Mouse (Mus musculus): ENCODE results near the gene Hoxa7. TPM values are rescaled to one million over a fixed set of nuclear protein-coding genes. Genes with fewer than 3 reads are reported as not detected.

Hoxa7 gene
- total and polyA plus RNA-seq, 3 experiments: 0.17 TPM; not detected in 2

GRCm38 (mm10) chr6:52211961-52212360 is 9.7 kb downstream of the Hoxa7 start:
- TF ChIP-seq CHD1 (IDR thresholded peaks at IDR 0.05; ENCODE audit: low read depth, low read length) (no peak), UBTF (IDR thresholded peaks at IDR 0.05; ENCODE audit: borderline replicate concordance, insufficient read depth, low read depth, low read length) (no peak), MAZ (IDR thresholded peaks at IDR 0.05; ENCODE audit: low read depth, low read length) (no peak), MAX (IDR thresholded peaks at IDR 0.05; ENCODE audit: low read length) (no peak), ETS1 (IDR thresholded peaks at IDR 0.05; ENCODE audit: low read depth, low read length) (no peak), HCFC1 (IDR thresholded peaks at IDR 0.05; ENCODE audit: low read depth, low read length) (no peak), RAD21 (IDR thresholded peaks at IDR 0.05; ENCODE audit: low read depth, low read length) (no peak), JUND (IDR thresholded peaks at IDR 0.05; ENCODE audit: low read depth, low read length) (no peak), NRF1 (IDR thresholded peaks at IDR 0.05; ENCODE audit: insufficient read depth, low read depth, low read length, poor library complexity, severe bottlenecking) (no peak), CHD2 (IDR thresholded peaks at IDR 0.05; ENCODE audit: low read length) (no peak), NELFE (IDR thresholded peaks at IDR 0.05; ENCODE audit: low read depth, low read length) (no peak), SMC3 (IDR thresholded peaks at IDR 0.05; ENCODE audit: low read depth, low read length) (no peak), EP300 (IDR thresholded peaks at IDR 0.05; ENCODE audit: low read depth in 1 of 2, low read length in 2 of 2) (no peak), MAFK (IDR thresholded peaks at IDR 0.05; ENCODE audit: borderline replicate concordance, low read depth, low read length) (no peak), POLR2A (IDR thresholded peaks at IDR 0.05; ENCODE audit: control insufficient read depth in 1 of 2, insufficient read depth in 1 of 2, low read depth in 1 of 2, low read length in 2 of 2, poor library complexity in 1 of 2) (no peak), GATA1 (IDR thresholded peaks at IDR 0.05; ENCODE audit: low read depth, low read length) (no peak), ZC3H11A (IDR thresholded peaks at IDR 0.05; ENCODE audit: low read depth, low read length) (no peak), RCOR1 (IDR thresholded peaks at IDR 0.05; ENCODE audit: low read depth, low read length) (no peak)
- Histone ChIP-seq H3K27me3 (ENCODE audit: control insufficient read depth in 1 of 2, insufficient read depth in 2 of 2, low read length in 2 of 2) (no peaks in the 10 kb centered on the region), H3K9ac (ENCODE audit: control insufficient read depth, low read depth, low read length, poor library complexity, severe bottlenecking) (no peak overlapping the region), H3K36me3 (ENCODE audit: control insufficient read depth in 1 of 2, insufficient read depth in 2 of 2, low read length in 2 of 2) (no peaks in the 10 kb centered on the region), H3K9me3 (replicated peaks; ENCODE audit: insufficient read depth, low read length) (no peaks in the 10 kb centered on the region), H3K27ac (ENCODE audit: control insufficient read depth, low read depth, low read length) (no peak overlapping the region), H3K79me2 (ENCODE audit: control insufficient read depth, insufficient read depth, low read length, poor library complexity) (no peaks in the 10 kb centered on the region), H3K4me1 (ENCODE audit: control insufficient read depth in 1 of 2, insufficient read depth in 2 of 2, low read length in 2 of 2) (no peaks in the 10 kb centered on the region), H3K4me3 (ENCODE audit: control insufficient read depth in 1 of 2, insufficient read depth in 1 of 2, low read depth in 2 of 2, low read length in 2 of 2) (no peak overlapping the region)
- no peak for DNase-seq (ENCODE audit: low read depth, low spot score)

- H3K27ac ChIP-seq (ENCODE audit: control insufficient read depth, low read depth, low read length): no peak overlapping the region
- H3K9ac ChIP-seq (ENCODE audit: control insufficient read depth, low read depth, low read length, poor library complexity, severe bottlenecking): no peak overlapping the region
- no peaks in the 10 kb centered on the region for H3K4me1 ChIP-seq (ENCODE audit: control insufficient read depth in 1 of 2, insufficient read depth in 2 of 2, low read length in 2 of 2)
- no peaks in the 10 kb centered on the region for H3K36me3 ChIP-seq (ENCODE audit: control insufficient read depth in 1 of 2, insufficient read depth in 2 of 2, low read length in 2 of 2)
- no peaks in the 10 kb centered on the region for H3K9me3 ChIP-seq (replicated peaks; ENCODE audit: insufficient read depth, low read length)
- H3K4me3 ChIP-seq (ENCODE audit: control insufficient read depth in 1 of 2, insufficient read depth in 1 of 2, low read depth in 2 of 2, low read length in 2 of 2): no peak overlapping the region
- H3K79me2 ChIP-seq (ENCODE audit: control insufficient read depth, insufficient read depth, low read length, poor library complexity): no peaks in the 10 kb centered on the region
- no peak for DNase-seq (ENCODE audit: low read depth, low spot score)
- TF ChIP-seq ETS1 (IDR thresholded peaks at IDR 0.05; ENCODE audit: low read depth, low read length): no peak
- TF ChIP-seq MAZ (IDR thresholded peaks at IDR 0.05; ENCODE audit: low read depth, low read length): no peak
- TF ChIP-seq SMC3 (IDR thresholded peaks at IDR 0.05; ENCODE audit: low read depth, low read length): no peak
- TF ChIP-seq TAL1 (IDR thresholded peaks at IDR 0.05; ENCODE audit: low read length): no peak
- no peak for TF ChIP-seq UBTF (IDR thresholded peaks at IDR 0.05; ENCODE audit: borderline replicate concordance, insufficient read depth, low read depth, low read length)
- no peak for TF ChIP-seq MEF2A (IDR thresholded peaks at IDR 0.05; ENCODE audit: extremely low read depth, insufficient replicate concordance, low read depth, low read length, poor library complexity, severe bottlenecking)
- TF ChIP-seq KAT2A (conservative IDR thresholded peaks at IDR 0.05; ENCODE audit: low read depth, low read length): no peak
- TF ChIP-seq USF2 (IDR thresholded peaks at IDR 0.05; ENCODE audit: borderline replicate concordance in 1 of 2, insufficient read depth in 1 of 2, low read depth in 1 of 2, low read length in 2 of 2): no peak
- no peak for TF ChIP-seq GATA1 (IDR thresholded peaks at IDR 0.05; ENCODE audit: low read depth, low read length)
- no peak for TF ChIP-seq NELFE (IDR thresholded peaks at IDR 0.05; ENCODE audit: low read depth, low read length)
- TF ChIP-seq MYB (IDR thresholded peaks at IDR 0.05; ENCODE audit: low read depth, low read length): no peak
- no peak for TF ChIP-seq SIN3A (IDR thresholded peaks at IDR 0.05; ENCODE audit: low read length)
- no peak for TF ChIP-seq EP300 (IDR thresholded peaks at IDR 0.05; ENCODE audit: low read depth in 1 of 2, low read length in 2 of 2)
- TF ChIP-seq RCOR1 (IDR thresholded peaks at IDR 0.05; ENCODE audit: low read depth, low read length): no peak
- TF ChIP-seq POLR2A (IDR thresholded peaks at IDR 0.05; ENCODE audit: control insufficient read depth in 1 of 2, insufficient read depth in 1 of 2, low read depth in 1 of 2, low read length in 2 of 2, poor library complexity in 1 of 2): no peak
- no peak for TF ChIP-seq TCF12 (IDR thresholded peaks at IDR 0.05; ENCODE audit: low read depth, low read length)
- TF ChIP-seq CHD1 (IDR thresholded peaks at IDR 0.05; ENCODE audit: low read depth, low read length): no peak
- no peak for TF ChIP-seq ELF1 (IDR thresholded peaks at IDR 0.05; ENCODE audit: low read depth, low read length)
- no peak for TF ChIP-seq MAFK (IDR thresholded peaks at IDR 0.05; ENCODE audit: borderline replicate concordance, low read depth, low read length)
- TF ChIP-seq ZNF384 (IDR thresholded peaks at IDR 0.05; ENCODE audit: low read depth, low read length): no peak
- no peaks in the 10 kb centered on the region for H3K27me3 ChIP-seq (ENCODE audit: control insufficient read depth in 1 of 2, insufficient read depth in 2 of 2, low read length in 2 of 2)
Measured at GRCm38 (mm10) chr6:52211170-52211935, 10.3 kb downstream of the Hoxa7 start.
